Mouse (Mus musculus): ENCODE data around the gene Trio. TPM values are rescaled to one million over a fixed set of nuclear protein-coding genes. Genes with fewer than 3 reads are reported as not detected.
A peak's percentile ranks its signal among the peaks of the same experiment; 100 is the strongest.

The Trio gene
- total RNA-seq, 2 experiments from 2014 or later = 35.3 to 43.2 TPM

- H3K4me3 ChIP-seq = peak overlapping the region; percentile 61
- peak; percentile 82 for DNase-seq
- peak overlapping the region; percentile 17; the same call in 1 of the 2 replicates for H3K27ac ChIP-seq
- peak; percentile 3; the same call in 1 of the 2 replicates for TF ChIP-seq CTCF (IDR thresholded peaks at IDR 0.05)
- intact Hi-C loops (cut with DNase I) = loop anchor here (5.0 kb wide), 1 partner anchor 234 kb away; no protein-coding TSS in a partner anchor
These were observed 102.2 kb downstream of the Trio start for GRCm38 (mm10) chr15:27923280-27923986.

DNA sequence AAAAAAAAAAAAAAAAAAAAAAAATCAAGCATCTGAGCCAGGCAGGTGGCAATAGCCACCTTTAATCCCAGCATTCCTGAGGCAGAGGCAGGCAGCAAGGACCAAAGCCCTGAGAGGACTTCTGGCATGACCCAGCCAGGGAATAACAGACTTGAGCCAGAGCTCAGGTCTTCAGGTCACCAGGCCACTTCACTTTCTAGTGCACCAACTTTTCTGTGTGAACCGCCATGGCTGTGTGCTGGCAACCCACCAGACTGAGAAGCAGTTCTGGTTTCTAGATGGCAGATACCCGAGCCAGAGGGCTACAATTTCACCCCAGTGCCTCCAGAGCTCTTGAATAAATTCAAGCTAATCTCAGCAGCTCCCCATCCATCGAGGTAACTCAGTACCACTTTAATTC, 104.9 kb downstream of the Trio start:
- intact Hi-C loops (cut with DNase I) = loop anchor here (2.0 to 5.0 kb wide), 2 partner anchors 106 to 237 kb away; no protein-coding TSS in a partner anchor
- TF ChIP-seq CTCF (IDR thresholded peaks at IDR 0.05) = no peak
- no peak overlapping the region for H3K27ac ChIP-seq
- DNase-seq = peak; percentile 74
- H3K4me3 ChIP-seq = no peak overlapping the region

- intact Hi-C loops (cut with DNase I) = loop anchor here (1.0 to 2.0 kb wide), 2 partner anchors 147 to 263 kb away; no protein-coding TSS in a partner anchor
- peak; percentile 77 for TF ChIP-seq CTCF (IDR thresholded peaks at IDR 0.05)
- peak; percentile 65 for DNase-seq
- H3K27ac ChIP-seq = no peak overlapping the region
- no peak overlapping the region for H3K4me3 ChIP-seq
These were observed 106.1 kb downstream of the Trio start for GRCm38 (mm10) chr15:27919540-27919939.

GRCm38 (mm10) chr15:27918798-27919197, 106.8 kb downstream of the Trio start:
- Histone ChIP-seq H3K4me3 (no peak overlapping the region), H3K27ac (no peak overlapping the region)
- no peak for TF ChIP-seq CTCF (IDR thresholded peaks at IDR 0.05)
- no peak for DNase-seq
- intact Hi-C loops (cut with DNase I) = loop anchor here (1.0 to 2.0 kb wide), 2 partner anchors 148 to 264 kb away; no protein-coding TSS in a partner anchor

GRCm38 (mm10) chr15:27916204-27916603, 109.4 kb downstream of the Trio start:
- no peak for DNase-seq
- intact Hi-C loops (cut with DNase I) = no loop called here
- peak; percentile 44; the same call in 1 of the 2 replicates for TF ChIP-seq CTCF (IDR thresholded peaks at IDR 0.05)
- H3K27ac ChIP-seq = no peak overlapping the region
- H3K4me3 ChIP-seq = no peak overlapping the region

- TF ChIP-seq CTCF (IDR thresholded peaks at IDR 0.05) = no peak
- H3K27ac ChIP-seq = no peak overlapping the region
- no peak for DNase-seq
- intact Hi-C loops (cut with DNase I) = no loop called here
- no peak overlapping the region for H3K4me3 ChIP-seq
These were observed 112.6 kb downstream of the Trio start for GRCm38 (mm10) chr15:27913013-27913412.

- no peak overlapping the region for H3K4me3 ChIP-seq
- TF ChIP-seq CTCF (IDR thresholded peaks at IDR 0.05) = no peak
- intact Hi-C loops (cut with DNase I) = no loop called here
- DNase-seq = peak; percentile 51
- H3K27ac ChIP-seq = no peak overlapping the region; the same call in 1 of the 2 replicates
These were observed 114.5 kb downstream of the Trio start for GRCm38 (mm10) chr15:27911196-27911595.

- no peak overlapping the region for H3K27ac ChIP-seq
- intact Hi-C loops (cut with DNase I) = no loop called here
- no peak for TF ChIP-seq CTCF (IDR thresholded peaks at IDR 0.05)
- no peak overlapping the region for H3K4me3 ChIP-seq
- no peak for DNase-seq
These were observed 115.5 kb downstream of the Trio start for GRCm38 (mm10) chr15:27910179-27910578.

GRCm38 (mm10) chr15:27907649-27908048, 118.0 kb downstream of the Trio start:
- intact Hi-C loops (cut with DNase I) = no loop called here
- no peak overlapping the region for H3K27ac ChIP-seq

DNA sequence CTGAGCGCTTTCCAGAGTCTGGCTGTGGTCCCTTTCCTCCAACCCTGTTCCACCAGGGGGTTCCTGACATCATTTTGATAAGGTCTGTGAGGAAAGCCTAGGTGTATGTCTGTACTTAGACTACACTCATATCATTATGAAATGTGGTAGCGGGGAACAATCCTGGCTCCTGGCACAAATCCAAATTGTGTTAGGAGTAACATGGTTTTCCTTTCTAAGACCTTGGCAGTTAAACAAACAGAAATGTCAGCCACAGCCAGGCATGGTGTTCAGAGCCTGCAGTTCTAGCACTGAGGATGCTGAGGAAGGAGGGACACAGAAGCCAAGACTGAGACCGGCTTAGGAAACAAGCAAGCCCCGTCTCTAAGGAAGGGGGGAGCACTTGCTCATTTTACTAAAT, 119.2 kb downstream of the Trio start:
- TF ChIP-seq CTCF (IDR thresholded peaks at IDR 0.05) = no peak
- H3K4me3 ChIP-seq = no peak overlapping the region
- H3K27ac ChIP-seq = no peak overlapping the region
- DNase-seq = no peak
- intact Hi-C loops (cut with DNase I) = no loop called here

More at GRCm38 (mm10) chr15:27907649-27908048, 118.0 kb downstream of the Trio start:
- TF ChIP-seq CTCF (IDR thresholded peaks at IDR 0.05) = no peak
- no peak overlapping the region for H3K4me3 ChIP-seq
- DNase-seq = no peak

- peak; percentile 38 for DNase-seq
- no peak overlapping the region for H3K27ac ChIP-seq
- H3K4me3 ChIP-seq = no peak overlapping the region
These were observed 120.3 kb downstream of the Trio start for GRCm38 (mm10) chr15:27905341-27905740.

DNA sequence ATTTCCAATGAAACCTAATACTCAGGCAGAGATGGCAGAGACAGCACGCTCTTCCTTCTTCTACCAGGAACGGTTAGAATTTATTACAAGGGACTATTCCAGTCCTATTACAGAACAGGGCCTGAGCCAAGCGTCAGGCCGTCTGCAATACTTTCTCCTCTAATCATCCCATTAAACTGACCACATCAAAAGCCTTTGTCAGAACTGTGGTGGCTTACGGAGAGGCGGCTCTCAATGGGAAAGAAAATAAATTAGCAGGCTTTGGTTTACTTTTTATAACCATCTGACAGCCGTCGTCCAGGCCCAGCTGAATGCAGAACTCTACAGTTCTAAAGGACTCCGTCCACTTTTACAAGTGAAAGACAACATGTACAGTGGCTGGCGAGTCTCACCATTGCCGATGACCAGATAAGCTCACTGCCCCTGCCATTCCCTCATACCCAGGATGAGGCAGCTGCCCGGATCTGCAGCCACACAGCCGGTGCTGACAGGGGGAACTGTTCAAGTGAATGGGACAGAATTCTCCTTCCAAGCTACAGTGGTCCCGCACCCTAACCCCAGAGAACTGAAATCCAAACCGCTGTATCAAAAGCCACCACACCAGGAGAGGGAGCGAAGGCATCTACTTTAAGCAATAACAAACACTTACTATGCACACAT, 121.2 kb downstream of the Trio start:
- no peak overlapping the region for H3K4me3 ChIP-seq
- no peak for DNase-seq
- no peak overlapping the region for H3K27ac ChIP-seq
- no peak for TF ChIP-seq CTCF (IDR thresholded peaks at IDR 0.05)
- intact Hi-C loops (cut with DNase I) = no loop called here

More at GRCm38 (mm10) chr15:27905341-27905740, 120.3 kb downstream of the Trio start:
- peak; percentile 55 for TF ChIP-seq CTCF (IDR thresholded peaks at IDR 0.05)
- intact Hi-C loops (cut with DNase I) = no loop called here

DNA sequence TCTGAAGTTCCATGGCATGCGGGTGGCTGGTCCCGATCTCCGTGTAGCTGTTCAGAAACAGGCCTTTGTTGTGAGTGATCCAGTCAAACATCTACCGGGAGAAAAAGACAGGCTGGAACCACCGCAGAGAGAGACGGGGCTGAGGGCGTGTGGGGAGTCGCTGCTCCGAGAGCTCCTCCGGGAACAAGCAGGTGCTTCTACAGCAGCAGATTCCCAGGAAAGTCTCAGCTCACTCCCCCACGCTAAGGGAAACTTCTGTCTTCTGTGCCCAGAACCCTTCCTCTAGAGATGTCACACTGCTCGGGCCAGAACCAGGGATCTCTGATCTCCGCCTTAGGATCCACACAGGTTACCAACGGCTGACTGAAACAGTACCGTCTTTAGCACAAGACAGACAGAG, 124.4 kb downstream of the Trio start:
- Histone ChIP-seq H3K27ac (no peak overlapping the region), H3K4me3 (no peak overlapping the region)
- intact Hi-C loops (cut with DNase I) = no loop called here
- no peak for DNase-seq
- TF ChIP-seq CTCF (IDR thresholded peaks at IDR 0.05) = no peak
